Mouse (Mus musculus): ENCODE measurements around the gene Atg7.

- TF ChIP-seq POLR2A (IDR thresholded peaks at IDR 0.05; ENCODE audit: low read depth, low read length) (no peak), ZNF384 (IDR thresholded peaks at IDR 0.05; ENCODE audit: low read depth, low read length) (no peak), MAX (IDR thresholded peaks at IDR 0.05; ENCODE audit: low read length) (no peak), MAZ (IDR thresholded peaks at IDR 0.05; ENCODE audit: low read depth, low read length) (no peak), POLR2AphosphoS2 (IDR thresholded peaks at IDR 0.05; ENCODE audit: low read depth, low read length) (no peak), E2F4 (IDR thresholded peaks at IDR 0.05; ENCODE audit: insufficient replicate concordance, low read depth, low read length) (no peak), CHD1 (IDR thresholded peaks at IDR 0.05; ENCODE audit: low read depth, low read length) (no peak), CTCF (conservative IDR thresholded peaks at IDR 0.05 in 1 of 2, IDR thresholded peaks at IDR 0.05 in 1 of 2; ENCODE audit: low read depth in 2 of 2, low read length in 2 of 2) (no peak), TCF12 (IDR thresholded peaks at IDR 0.05; ENCODE audit: low read depth, low read length) (no peak), EP300 (IDR thresholded peaks at IDR 0.05; ENCODE audit: low read length) (no peak), MAFK (IDR thresholded peaks at IDR 0.05; ENCODE audit: insufficient replicate concordance, low read length) (no peak)
Measured at GRCm38 (mm10) chr6:114719665-114720064, 76.8 kb downstream of the Atg7 start.
